Mouse (Mus musculus) ES-E14 (cell line): ENCODE results near the gene Agap1. TPM values are rescaled to one million over a fixed set of nuclear protein-coding genes. Genes with fewer than 3 reads are reported as not detected.

ENCODE experiments used
- DNase-seq: peaks from one replicate; pipeline ENCODE4 v3.0.0-alpha.2; 2013; ENCODE audit warnings: low read depth, low spot score
- H3K27ac ChIP-seq: 2 replicates; pipeline ENCODE4 v1.5.1; 2012; ENCODE audit warnings: low read depth, mild to moderate bottlenecking, low read length, moderate library complexity, mixed read lengths; ENCODE audit not compliant: poor library complexity, insufficient read depth, severe bottlenecking
- H3K36me3 ChIP-seq: 2 replicates; pipeline ENCODE4 v1.6.1; 2012; ENCODE audit warnings: mild to moderate bottlenecking, low read length, moderate library complexity, mixed read lengths; ENCODE audit not compliant: control insufficient read depth, poor library complexity, insufficient read depth, severe bottlenecking
- H3K4me1 ChIP-seq, 2 experiments: fragments of 150-350 bp in 1 of 2; sonication (generic) in 1 of 2; 2 replicates each; pipeline ENCODE4 v1.6.1; 2012; ENCODE audit warnings: low read length in 2 of 2, mild to moderate bottlenecking in 1 of 2, mixed read lengths in 1 of 2; ENCODE audit not compliant: control insufficient read depth in 2 of 2, insufficient read depth in 2 of 2, poor library complexity in 1 of 2
- H3K4me3 ChIP-seq, 2 experiments: fragments of 150-350 bp in 1 of 2; sonication (generic) in 1 of 2; 2 replicates each; pipeline ENCODE4 v1.5.1; 2012; ENCODE audit warnings: low read length in 2 of 2, low read depth in 1 of 2, mild to moderate bottlenecking in 1 of 2, mixed read lengths in 1 of 2; ENCODE audit not compliant: insufficient read depth in 1 of 2, poor library complexity in 1 of 2, severe bottlenecking in 1 of 2
- H3K9ac ChIP-seq: 2 replicates; pipeline ENCODE4 v1.6.1; 2012; ENCODE audit warnings: low read depth, mild to moderate bottlenecking, low read length, mixed read lengths; ENCODE audit not compliant: poor library complexity, insufficient read depth, severe bottlenecking
- H3K9me3 ChIP-seq: fragments of 150-350 bp; sonication (generic); 2 replicates; pipeline ENCODE4 v1.6.1; 2012; ENCODE audit warnings: low read depth, mild to moderate bottlenecking, low read length; ENCODE audit not compliant: control insufficient read depth, insufficient read depth
- CHD2 ChIP-seq: IDR thresholded peaks from 2 replicates; pipeline ENCODE4 v1.6.1; 2014; ENCODE audit warnings: mild to moderate bottlenecking, low read depth, low read length, inconsistent platforms
- HCFC1 ChIP-seq: IDR thresholded peaks from 2 replicates; pipeline ENCODE4 v1.6.1; 2012; ENCODE audit warnings: low read length, inconsistent platforms, borderline replicate concordance; ENCODE audit not compliant: insufficient read depth
- MAFK ChIP-seq: IDR thresholded peaks from 2 replicates; pipeline ENCODE4 v1.6.1; 2014; ENCODE audit warnings: mild to moderate bottlenecking, low read depth, low read length, inconsistent platforms; ENCODE audit not compliant: insufficient read depth
- ZC3H11A ChIP-seq: IDR thresholded peaks from 2 replicates; pipeline ENCODE4 v1.6.1; 2012; ENCODE audit warnings: low read depth, mild to moderate bottlenecking, inconsistent platforms, low read length, borderline replicate concordance
- ZNF384 ChIP-seq: IDR thresholded peaks from 2 replicates; pipeline ENCODE4 v1.6.1; 2012; ENCODE audit warnings: low read depth, low read length, inconsistent platforms
- in situ Hi-C, 2 experiments: fragments of 600-800 bp; cut with MboI; formaldehyde crosslinking; loops; one replicate each; pipeline ENCODE4 v1.15.1; 2025; ENCODE audit warnings: low sequenced_read_pairs in 2 of 2, inconsistent platforms in 1 of 2; ENCODE audit not compliant: unreplicated experiment in 2 of 2
- total RNA-seq: library from RNA; depleted of rRNA; stranded (reverse); fragments of 300-350 nt; gene quantifications from 2 replicates; pipeline ENCODE4 v1.2.3, GENCODE M21; 2012

The Agap1 gene
- total RNA-seq, 1 experiment, result 19.8 TPM

DNA sequence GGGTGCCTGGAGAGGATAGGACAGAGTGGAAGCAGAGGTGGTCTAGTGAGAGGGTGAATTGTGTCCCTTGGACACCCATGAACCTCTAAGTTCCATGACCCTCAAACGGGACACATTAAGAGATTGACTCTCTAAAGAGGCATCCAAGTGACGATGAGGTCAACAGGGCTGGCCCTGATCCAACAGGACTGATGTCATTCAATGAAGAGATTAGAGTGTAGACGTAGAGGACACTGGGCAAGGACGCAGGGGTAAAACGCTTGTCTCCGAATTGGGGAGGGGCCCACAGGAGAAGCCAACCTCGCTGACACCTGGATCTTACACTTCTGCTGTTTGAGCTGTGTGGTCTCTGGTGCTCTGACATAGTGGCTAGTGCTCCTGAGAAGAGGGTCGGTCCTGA is 2.5 kb upstream of the Agap1 start:
- no peak overlapping the region for H3K9ac ChIP-seq
- H3K4me3 ChIP-seq, result no peak overlapping the region
- in situ Hi-C loops, result no loop called here
- H3K9me3 ChIP-seq, result no peaks in the 10 kb centered on the region
- H3K36me3 ChIP-seq, result no peaks in the 10 kb centered on the region
- TF ChIP-seq ZNF384 (no peak), CHD2 (no peak), HCFC1 (no peak), MAFK (no peak), ZC3H11A (no peak)
- no peak for DNase-seq
- peaks cover 0 to 9% of the 10 kb centered on the region in 2 experiments; a peak in 1 of 4 replicates for H3K4me1 ChIP-seq
- H3K27ac ChIP-seq, result no peak overlapping the region

DNA sequence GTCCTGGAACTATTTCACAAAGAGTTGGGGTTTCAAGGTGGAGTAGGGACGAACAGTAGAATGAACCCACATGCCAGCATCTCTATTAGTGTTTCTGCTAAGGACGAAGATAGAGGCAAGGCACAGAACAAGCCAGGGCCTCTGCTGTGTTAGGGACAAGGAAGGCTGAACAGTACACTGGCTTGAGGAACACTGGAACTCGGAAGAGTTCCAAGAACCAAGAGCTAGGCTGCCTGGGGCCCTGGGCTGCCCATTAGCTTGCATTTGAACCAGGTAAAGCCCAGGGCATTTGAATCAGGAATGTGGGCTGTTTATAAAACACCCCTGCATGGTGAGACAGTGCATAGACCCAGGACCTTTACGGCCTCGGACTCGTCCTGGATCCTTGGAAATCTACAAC is 940 bp upstream of the Agap1 start:
- TF ChIP-seq HCFC1 (no peak), ZC3H11A (no peak), CHD2 (no peak), ZNF384 (no peak), MAFK (no peak)
- H3K4me1 ChIP-seq, result peaks cover 0 to 14% of the 10 kb centered on the region in 2 experiments; a peak in 1 of 4 replicates
- no peak overlapping the region for H3K27ac ChIP-seq
- peaks cover 2% of the 10 kb centered on the region; the same call in 1 of the 2 replicates for H3K36me3 ChIP-seq
- in situ Hi-C loops, result no loop called here
- DNase-seq, result no peak
- H3K4me3 ChIP-seq, result peak overlapping the region; percentile 67 to 85
- H3K9me3 ChIP-seq, result no peaks in the 10 kb centered on the region
- H3K9ac ChIP-seq, result peak overlapping the region; percentile 64; the same call in 1 of the 2 replicates

DNA sequence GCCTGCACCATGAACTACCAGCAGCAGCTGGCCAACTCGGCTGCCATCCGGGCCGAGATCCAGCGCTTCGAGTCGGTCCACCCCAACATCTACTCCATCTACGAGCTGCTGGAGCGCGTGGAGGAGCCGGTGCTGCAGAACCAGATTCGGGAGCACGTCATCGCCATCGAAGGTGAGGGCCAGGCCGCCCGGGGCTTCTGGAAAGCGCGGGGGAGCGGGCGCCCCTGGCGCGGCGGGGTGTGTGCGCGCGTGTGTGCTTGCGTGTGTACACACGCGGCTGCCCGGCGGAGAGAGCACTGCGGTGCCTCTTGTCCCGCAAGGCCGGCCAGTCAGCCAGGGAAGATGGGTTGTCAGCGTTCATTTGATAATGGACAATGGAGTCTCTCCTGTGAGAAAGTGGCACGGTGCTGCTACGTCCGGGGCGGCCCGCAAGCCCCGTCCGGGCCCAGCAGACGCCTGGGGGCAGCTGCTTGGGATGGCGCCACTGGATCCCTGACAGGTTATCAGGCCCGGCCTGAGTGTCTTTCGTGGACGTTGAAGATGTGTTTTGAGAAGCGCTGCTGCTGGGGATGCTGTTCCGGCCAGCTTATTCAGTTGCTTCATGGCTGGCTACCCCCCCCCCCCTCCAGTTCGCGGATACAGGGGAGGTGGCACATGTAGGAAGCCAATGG is 950 bp downstream of the Agap1 start:
- Histone ChIP-seq H3K4me3 (peak overlapping the region; percentile 67 to 85), H3K4me1 (peaks cover 0 to 16% of the 10 kb centered on the region in 2 experiments; a peak in 1 of 4 replicates), H3K27ac (no peak overlapping the region), H3K36me3 (peaks cover 2% of the 10 kb centered on the region; the same call in 1 of the 2 replicates), H3K9ac (peak overlapping the region; percentile 83), H3K9me3 (no peaks in the 10 kb centered on the region)
- TF ChIP-seq HCFC1 (no peak), ZNF384 (no peak), ZC3H11A (no peak), MAFK (no peak)
- in situ Hi-C loops, result no loop called here
- no peak for DNase-seq

DNA sequence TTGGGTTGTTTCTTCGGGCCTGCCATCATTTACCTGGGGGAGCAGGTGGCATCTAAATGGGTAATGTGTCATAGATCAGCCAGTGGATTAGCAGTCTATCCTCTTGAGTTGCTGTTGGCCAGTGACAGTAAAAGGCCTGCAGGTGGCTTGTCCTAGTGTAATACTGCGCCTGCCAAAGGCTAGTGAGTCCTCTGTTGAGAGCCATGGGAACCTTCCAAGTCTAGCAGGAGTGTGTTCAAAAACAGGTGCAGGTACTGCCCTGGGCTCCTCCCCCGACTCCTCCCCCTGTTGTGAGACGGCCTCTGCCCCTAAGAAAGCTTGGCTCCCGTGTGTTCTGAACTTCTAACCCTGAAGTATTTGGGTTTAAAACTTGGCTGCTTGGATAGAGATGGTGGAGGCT is 1.9 kb downstream of the Agap1 start:
- Histone ChIP-seq H3K9ac (0 out of 2 replicates have a peak overlapping the region, but pooled peaks have one; percentile 3), H3K36me3 (peaks cover 2% of the 10 kb centered on the region; the same call in 1 of the 2 replicates), H3K4me3 (peak overlapping the region; percentile 67 to 85), H3K4me1 (peaks cover 0 to 16% of the 10 kb centered on the region in 2 experiments; a peak in 1 of 4 replicates), H3K27ac (no peak overlapping the region), H3K9me3 (no peaks in the 10 kb centered on the region)
- DNase-seq, result no peak
- TF ChIP-seq ZC3H11A (no peak), HCFC1 (no peak), ZNF384 (no peak), CHD2 (no peak), MAFK (no peak)
- in situ Hi-C loops, result no loop called here
